Mouse (Mus musculus) liver, embryonic 14.5 days (tissue): Measurements from ENCODE around the gene Ptpn12. TPM values are rescaled to one million over a fixed set of nuclear protein-coding genes. Genes with fewer than 3 reads are reported as not detected.
A peak's percentile ranks its signal among the peaks of the same experiment; 100 is the strongest.

Experiments used
- ATAC-seq: fragments of 200-750 bp; cut with Nextera tagmentation; 2 replicates; pipeline ENCODE4 v1.8.0; 2017; ENCODE audit warnings: moderate number of reproducible peaks, mild to moderate bottlenecking, moderate library complexity; ENCODE audit not compliant: insufficient read depth
- DNase-seq, 3 experiments: peaks; one replicate each; pipeline ENCODE4 v3.0.0-alpha.2; 2012 to 2013; ENCODE audit warnings: low read depth in 3 of 3, low spot score in 3 of 3
- H3K27ac ChIP-seq: fragments of 300-500 bp; sonication (generic); 2 replicates; pipeline ENCODE4 v1.5.1; 2014; ENCODE audit warnings: moderate library complexity, mild to moderate bottlenecking, control low read depth, inconsistent platforms
- H3K27me3 ChIP-seq: fragments of 300-500 bp; sonication (generic); 2 replicates; pipeline ENCODE4 v1.6.1; 2014; ENCODE audit warnings: mild to moderate bottlenecking, low read length, moderate library complexity; ENCODE audit not compliant: control insufficient read depth, insufficient read depth
- H3K36me3 ChIP-seq: fragments of 300-500 bp; sonication (generic); replicated peaks from 2 replicates; pipeline ENCODE4 v1.6.1; 2014; ENCODE audit warnings: low read depth; ENCODE audit not compliant: control insufficient read depth, insufficient read depth
- H3K4me1 ChIP-seq, 2 experiments: fragments of 200-500 bp in 1 of 2; fragments of 300-500 bp in 1 of 2; sonication (generic) in 1 of 2; replicated peaks; 2 replicates each; pipeline ENCODE4 v1.6.1; 2012 to 2014; ENCODE audit warnings: antibody characterized with exemption in 1 of 2, inconsistent platforms in 1 of 2, low read length in 1 of 2; ENCODE audit not compliant: control insufficient read depth in 2 of 2, insufficient read depth in 2 of 2
- H3K4me2 ChIP-seq: fragments of 300-500 bp; sonication (generic); 2 replicates; pipeline ENCODE4 v1.6.1; 2014; ENCODE audit warnings: low read depth, mild to moderate bottlenecking, control low read depth, moderate library complexity
- H3K4me3 ChIP-seq, 2 experiments: fragments of 200-500 bp in 1 of 2; fragments of 300-500 bp in 1 of 2; sonication (generic) in 1 of 2; 2 replicates each; pipeline ENCODE4 v1.5.1; 2012 to 2014; ENCODE audit warnings: low read depth in 2 of 2, low read length in 2 of 2, mild to moderate bottlenecking in 2 of 2, control low read depth in 1 of 2, inconsistent platforms in 1 of 2, moderate library complexity in 1 of 2; ENCODE audit not compliant: insufficient read depth in 1 of 2
- H3K9ac ChIP-seq: fragments of 300-500 bp; sonication (generic); replicated peaks from 2 replicates; pipeline ENCODE4 v1.6.1; 2014; ENCODE audit warnings: mild to moderate bottlenecking, control low read depth, moderate library complexity
- H3K9me3 ChIP-seq: fragments of 300-500 bp; sonication (generic); 2 replicates; pipeline ENCODE4 v1.6.1; 2016; ENCODE audit warnings: low read length, mixed read lengths; ENCODE audit not compliant: control insufficient read depth
- CTCF ChIP-seq: IDR thresholded peaks from 2 replicates; pipeline ENCODE4 v1.5.1; 2016; ENCODE audit warnings: antibody characterized with exemption, low read depth, control low read depth
- EP300 ChIP-seq: IDR thresholded peaks from 2 replicates; pipeline ENCODE4 v1.6.1; 2016; ENCODE audit warnings: antibody characterized with exemption, low read depth
- WGBS: fragments of 180-500 bp; shearing (Covaris S2); extraction: QIAGEN DNeasy Blood & Tissue Kit; methylation state at CpG from one replicate; pipeline ENCODE4 v1.1.7; 2014; ENCODE audit not compliant: insufficient replicate concordance; 5-methylcytosine and 5-hydroxymethylcytosine counted together
- polyA plus RNA-seq, 2 experiments: library from polyadenylated mRNA; depleted of rRNA in 1 of 2; stranded (reverse) in 1 of 2; unstranded in 1 of 2; fragments of >200 nt; fragmentation: Nextera tagmentation in 1 of 2; extraction: Ambion mirVana in 1 of 2; gene quantifications; 2 replicates each; pipeline versions ENCODE4 v1.2.1 to v1.2.3; 2012 to 2014

Gene Ptpn12
- polyA plus RNA-seq, 2 experiments, result 14.4 to 18.6 TPM

- Histone ChIP-seq H3K27me3 (no peaks in the 10 kb centered on the region), H3K4me1 (peaks cover 0 to 19% of the 10 kb centered on the region in 2 experiments; a peak in 2 of 4 replicates), H3K27ac (no peak overlapping the region), H3K9ac (no peak overlapping the region), H3K4me3 (no peak overlapping the region), H3K36me3 (peaks cover 34% of the 10 kb centered on the region), H3K9me3 (no peaks in the 10 kb centered on the region), H3K4me2 (no peak overlapping the region)
- ATAC-seq, result peak; percentile 34; the same call in 1 of the 2 replicates
- TF ChIP-seq EP300 (peak; percentile 44; the same call in 1 of the 2 replicates), CTCF (no peak)
- WGBS, result 52% methylated on average over 6 of the region's 6 CpGs
- peak in 1 of 3 experiments; percentile 27 for DNase-seq
Measured at GRCm38 (mm10) chr5:20997555-20997954, 58.2 kb downstream of the Ptpn12 start.

GRCm38 (mm10) chr5:20990062-20990809 lies 65.5 kb downstream of the Ptpn12 start:
- Histone ChIP-seq H3K4me3 (no peak overlapping the region), H3K4me2 (no peak overlapping the region), H3K36me3 (peaks cover 18% of the 10 kb centered on the region), H3K9ac (no peak overlapping the region), H3K27me3 (no peaks in the 10 kb centered on the region), H3K9me3 (no peaks in the 10 kb centered on the region), H3K4me1 (no peaks in the 10 kb centered on the region), H3K27ac (no peak overlapping the region)
- 88% methylated on average over 8 of the region's 8 CpGs for WGBS
- DNase-seq (no peak), ATAC-seq (no peak)
- TF ChIP-seq CTCF, result no peak
- TF ChIP-seq EP300, result no peak

DNA sequence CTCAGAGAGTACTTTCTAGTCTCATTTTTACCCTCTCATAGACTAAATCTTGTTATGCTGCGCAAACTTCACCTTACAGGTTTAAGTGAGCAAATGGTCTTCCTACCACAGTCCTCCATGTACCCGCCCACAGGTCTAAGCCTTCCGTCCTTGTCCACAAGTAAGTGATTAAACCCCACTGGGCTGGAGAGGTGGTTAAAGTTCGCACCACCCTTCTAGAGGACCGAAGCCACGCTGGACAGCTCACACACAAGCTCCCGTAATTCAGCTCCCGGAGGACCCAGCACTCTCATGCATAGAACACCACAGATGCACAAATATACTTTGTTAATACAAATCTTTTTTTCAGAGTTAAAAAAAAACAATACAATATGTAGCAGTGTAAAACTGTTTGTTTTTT lies 69.4 kb downstream of the Ptpn12 start:
- H3K4me3 ChIP-seq, result no peak overlapping the region
- no peaks in the 10 kb centered on the region for H3K9me3 ChIP-seq
- TF ChIP-seq CTCF (no peak), EP300 (no peak)
- no peaks in the 10 kb centered on the region for H3K4me1 ChIP-seq
- no peaks in the 10 kb centered on the region for H3K27me3 ChIP-seq
- peaks cover 18% of the 10 kb centered on the region for H3K36me3 ChIP-seq
- ATAC-seq, result no peak
- 87% methylated on average over 8 of the region's 8 CpGs for WGBS
- no peak overlapping the region for H3K9ac ChIP-seq
- H3K27ac ChIP-seq, result no peak overlapping the region
- no peak for DNase-seq
- H3K4me2 ChIP-seq, result no peak overlapping the region

DNA sequence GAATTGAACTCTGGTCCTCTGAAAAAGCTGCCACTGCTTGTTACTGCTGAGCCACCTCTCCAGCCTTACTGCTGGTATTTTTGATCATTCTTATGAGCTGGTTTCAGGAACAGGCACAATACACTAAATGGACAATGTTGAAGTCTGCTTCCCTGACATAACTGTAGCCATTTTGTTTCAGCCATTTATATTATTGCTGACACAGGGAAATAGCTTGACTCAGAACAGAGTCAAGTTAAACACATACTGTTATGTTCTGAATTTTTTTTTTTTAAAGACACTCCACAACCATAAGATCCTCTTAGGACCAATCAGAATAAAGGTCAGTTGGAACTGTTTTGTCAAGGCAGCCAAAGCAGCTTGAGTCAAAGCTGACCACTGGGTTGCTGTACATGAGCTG lies 72.2 kb downstream of the Ptpn12 start:
- no peaks in the 10 kb centered on the region for H3K27me3 ChIP-seq
- H3K4me1 ChIP-seq, result no peaks in the 10 kb centered on the region
- H3K36me3 ChIP-seq, result peaks cover 6% of the 10 kb centered on the region
- TF ChIP-seq CTCF, result no peak
- no peak for TF ChIP-seq EP300
- H3K4me3 ChIP-seq, result no peak overlapping the region
- no peaks in the 10 kb centered on the region for H3K9me3 ChIP-seq
- DNase-seq (no peak), ATAC-seq (no peak)
- H3K4me2 ChIP-seq, result no peak overlapping the region
- H3K27ac ChIP-seq, result no peak overlapping the region
- H3K9ac ChIP-seq, result no peak overlapping the region

DNA sequence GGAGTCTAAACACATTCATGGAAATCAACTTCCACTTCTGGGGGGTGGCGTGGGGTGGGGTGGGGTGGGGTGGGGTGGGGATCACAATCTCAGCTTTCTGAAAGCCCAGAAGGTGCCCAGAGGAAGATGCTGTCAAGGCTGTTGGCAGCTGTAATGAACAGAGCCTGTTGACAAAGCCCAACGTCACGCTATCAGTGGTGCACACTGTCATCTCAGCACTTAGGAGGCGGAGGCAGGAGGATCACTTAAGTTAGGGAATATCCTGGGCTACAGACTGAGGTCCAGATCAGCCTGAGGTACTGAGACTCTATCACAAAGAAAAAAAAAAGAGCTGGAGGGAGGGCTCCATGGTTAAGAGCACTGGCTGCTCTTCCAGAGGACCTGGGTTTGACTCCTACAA lies 81.0 kb downstream of the Ptpn12 start:
- DNase-seq (no peak), ATAC-seq (no peak)
- H3K36me3 ChIP-seq, result no peaks in the 10 kb centered on the region
- H3K4me3 ChIP-seq, result no peak overlapping the region
- H3K9me3 ChIP-seq, result no peaks in the 10 kb centered on the region
- H3K27me3 ChIP-seq, result no peaks in the 10 kb centered on the region
- TF ChIP-seq CTCF (no peak), EP300 (no peak)
- 29% methylated on average over 4 of the region's 4 CpGs for WGBS
- H3K4me1 ChIP-seq, result no peaks in the 10 kb centered on the region; a peak in 1 of 4 replicates
- H3K27ac ChIP-seq, result no peak overlapping the region
- no peak overlapping the region for H3K9ac ChIP-seq
- no peak overlapping the region for H3K4me2 ChIP-seq
